Mouse (Mus musculus) liver, embryonic 14.5 days (tissue): ENCODE results near the gene Pnmt. TPM values are rescaled to one million over a fixed set of nuclear protein-coding genes. Genes with fewer than 3 reads are reported as not detected.

Experiments
- ATAC-seq: fragments of 200-750 bp; cut with Nextera tagmentation; 2 replicates; pipeline ENCODE4 v1.8.0; 2017; ENCODE audit warnings: moderate number of reproducible peaks, mild to moderate bottlenecking, moderate library complexity; ENCODE audit not compliant: insufficient read depth
- DNase-seq, 3 experiments: peaks; one replicate each; pipeline ENCODE4 v3.0.0-alpha.2; 2012 to 2013; ENCODE audit warnings: low read depth in 3 of 3, low spot score in 3 of 3
- H3K27ac ChIP-seq: fragments of 300-500 bp; sonication (generic); 2 replicates; pipeline ENCODE4 v1.5.1; 2014; ENCODE audit warnings: moderate library complexity, mild to moderate bottlenecking, control low read depth, inconsistent platforms
- H3K27me3 ChIP-seq: fragments of 300-500 bp; sonication (generic); 2 replicates; pipeline ENCODE4 v1.6.1; 2014; ENCODE audit warnings: mild to moderate bottlenecking, low read length, moderate library complexity; ENCODE audit not compliant: control insufficient read depth, insufficient read depth
- H3K36me3 ChIP-seq: fragments of 300-500 bp; sonication (generic); replicated peaks from 2 replicates; pipeline ENCODE4 v1.6.1; 2014; ENCODE audit warnings: low read depth; ENCODE audit not compliant: control insufficient read depth, insufficient read depth
- H3K4me1 ChIP-seq, 2 experiments: fragments of 200-500 bp in 1 of 2; fragments of 300-500 bp in 1 of 2; sonication (generic) in 1 of 2; replicated peaks; 2 replicates each; pipeline ENCODE4 v1.6.1; 2012 to 2014; ENCODE audit warnings: antibody characterized with exemption in 1 of 2, inconsistent platforms in 1 of 2, low read length in 1 of 2; ENCODE audit not compliant: control insufficient read depth in 2 of 2, insufficient read depth in 2 of 2
- H3K4me2 ChIP-seq: fragments of 300-500 bp; sonication (generic); 2 replicates; pipeline ENCODE4 v1.6.1; 2014; ENCODE audit warnings: low read depth, mild to moderate bottlenecking, control low read depth, moderate library complexity
- H3K4me3 ChIP-seq, 2 experiments: fragments of 200-500 bp in 1 of 2; fragments of 300-500 bp in 1 of 2; sonication (generic) in 1 of 2; 2 replicates each; pipeline ENCODE4 v1.5.1; 2012 to 2014; ENCODE audit warnings: low read depth in 2 of 2, low read length in 2 of 2, mild to moderate bottlenecking in 2 of 2, control low read depth in 1 of 2, inconsistent platforms in 1 of 2, moderate library complexity in 1 of 2; ENCODE audit not compliant: insufficient read depth in 1 of 2
- H3K9ac ChIP-seq: fragments of 300-500 bp; sonication (generic); replicated peaks from 2 replicates; pipeline ENCODE4 v1.6.1; 2014; ENCODE audit warnings: mild to moderate bottlenecking, control low read depth, moderate library complexity
- H3K9me3 ChIP-seq: fragments of 300-500 bp; sonication (generic); 2 replicates; pipeline ENCODE4 v1.6.1; 2016; ENCODE audit warnings: low read length, mixed read lengths; ENCODE audit not compliant: control insufficient read depth
- CTCF ChIP-seq: IDR thresholded peaks from 2 replicates; pipeline ENCODE4 v1.5.1; 2016; ENCODE audit warnings: antibody characterized with exemption, low read depth, control low read depth
- EP300 ChIP-seq: IDR thresholded peaks from 2 replicates; pipeline ENCODE4 v1.6.1; 2016; ENCODE audit warnings: antibody characterized with exemption, low read depth
- WGBS: fragments of 180-500 bp; shearing (Covaris S2); extraction: QIAGEN DNeasy Blood & Tissue Kit; methylation state at CpG from one replicate; pipeline ENCODE4 v1.1.7; 2014; ENCODE audit not compliant: insufficient replicate concordance; 5-methylcytosine and 5-hydroxymethylcytosine counted together
- polyA plus RNA-seq, 2 experiments: library from polyadenylated mRNA; depleted of rRNA in 1 of 2; stranded (reverse) in 1 of 2; unstranded in 1 of 2; fragments of >200 nt; fragmentation: Nextera tagmentation in 1 of 2; extraction: Ambion mirVana in 1 of 2; gene quantifications; 2 replicates each; pipeline versions ENCODE4 v1.2.1 to v1.2.3; 2012 to 2014

Pnmt gene
- polyA plus RNA-seq, 2 experiments = not detected

- no peak for DNase-seq
- no peak for ATAC-seq
- Histone ChIP-seq H3K9ac (no peak overlapping the region), H3K27me3 (no peaks in the 10 kb centered on the region), H3K27ac (no peak overlapping the region), H3K9me3 (no peaks in the 10 kb centered on the region), H3K4me3 (no peak overlapping the region), H3K4me1 (no peaks in the 10 kb centered on the region), H3K4me2 (no peak overlapping the region), H3K36me3 (no peaks in the 10 kb centered on the region)
- TF ChIP-seq CTCF (no peak), EP300 (no peak)
- 67% methylated on average over 7 of the region's 7 CpGs for WGBS
Observed at GRCm38 (mm10) chr11:98367863-98368186, 18.4 kb upstream of the Pnmt start.

- Histone ChIP-seq H3K9ac (no peak overlapping the region), H3K4me1 (no peaks in the 10 kb centered on the region), H3K27me3 (no peaks in the 10 kb centered on the region), H3K9me3 (no peaks in the 10 kb centered on the region), H3K4me2 (no peak overlapping the region), H3K36me3 (no peaks in the 10 kb centered on the region), H3K4me3 (no peak overlapping the region), H3K27ac (no peak overlapping the region)
- no peak for ATAC-seq
- 65% methylated on average over 6 of the region's 6 CpGs for WGBS
- DNase-seq = no peak
- TF ChIP-seq EP300 (no peak), CTCF (no peak)
Observed at GRCm38 (mm10) chr11:98369337-98369736, 16.9 kb upstream of the Pnmt start.

- Histone ChIP-seq H3K27me3 (no peaks in the 10 kb centered on the region), H3K4me2 (no peak overlapping the region), H3K9me3 (no peaks in the 10 kb centered on the region), H3K4me3 (no peak overlapping the region), H3K9ac (no peak overlapping the region), H3K36me3 (no peaks in the 10 kb centered on the region; the same call in 1 of the 2 replicates), H3K27ac (no peak overlapping the region), H3K4me1 (no peaks in the 10 kb centered on the region)
- ATAC-seq (no peak), DNase-seq (no peak)
- no peak for TF ChIP-seq CTCF
- TF ChIP-seq EP300 = no peak
- 61% methylated on average over 2 of the region's 2 CpGs for WGBS
Observed at GRCm38 (mm10) chr11:98370588-98370987, 15.7 kb upstream of the Pnmt start.

- no peaks in the 10 kb centered on the region for H3K4me1 ChIP-seq
- DNase-seq = no peak
- H3K4me3 ChIP-seq = no peak overlapping the region
- no peak overlapping the region for H3K9ac ChIP-seq
- no peaks in the 10 kb centered on the region for H3K27me3 ChIP-seq
- H3K4me2 ChIP-seq = no peak overlapping the region
- H3K27ac ChIP-seq = no peak overlapping the region
- TF ChIP-seq CTCF (no peak), EP300 (no peak)
- 62% methylated on average over 9 of the region's 10 CpGs for WGBS
- H3K36me3 ChIP-seq = no peaks in the 10 kb centered on the region; the same call in 1 of the 2 replicates
- no peaks in the 10 kb centered on the region for H3K9me3 ChIP-seq
- ATAC-seq = no peak
Observed at GRCm38 (mm10) chr11:98371556-98372240, 14.6 kb upstream of the Pnmt start.

GRCm38 (mm10) chr11:98372406-98372805 is 13.8 kb upstream of the Pnmt start:
- peak; percentile 36 to 52 (median 44) for DNase-seq
- Histone ChIP-seq H3K9me3 (no peaks in the 10 kb centered on the region), H3K4me1 (no peaks in the 10 kb centered on the region), H3K27ac (no peak overlapping the region), H3K27me3 (no peaks in the 10 kb centered on the region), H3K36me3 (no peaks in the 10 kb centered on the region; the same call in 1 of the 2 replicates), H3K9ac (no peak overlapping the region), H3K4me2 (no peak overlapping the region), H3K4me3 (no peak overlapping the region)
- peak; percentile 93 for TF ChIP-seq CTCF
- no peak for TF ChIP-seq EP300
- 2% methylated on average over 2 of the region's 2 CpGs for WGBS
- no peak for ATAC-seq
